Mouse (Mus musculus): Measurements from ENCODE around the gene Pkd1. TPM values are rescaled to one million over a fixed set of nuclear protein-coding genes. Genes with fewer than 3 reads are reported as not detected.
A peak's percentile ranks its signal among the peaks of the same experiment; 100 is the strongest.

The Pkd1 gene
- polyA plus RNA-seq, 1 experiment from 2014 or later: 10.9 TPM

- 11% methylated on average over 53 of the region's 53 CpGs for WGBS
- H3K4me1 ChIP-seq: peaks cover 45% of the 10 kb centered on the region
Measured at GRCm38 (mm10) chr17:24533099-24533992, 16.3 kb upstream of the Pkd1 start.

GRCm38 (mm10) chr17:24534160-24534718 lies 15.4 kb upstream of the Pkd1 start, which contains the start of gene Rab26:
Gene Rab26 (minus strand): TSS chr17:24534210.
- Histone ChIP-seq H3K27ac (replicated peaks) (no peak within 1 kb of the TSS), H3K9me3 (no peaks in the 10 kb centered on the region), H3K27me3 (replicated peaks) (no peaks in the 10 kb centered on the region; the same call in 1 of the 2 replicates), H3K4me2 (peak within 1 kb of the TSS; percentile 88), H3K4me3 (peak within 1 kb of the TSS; percentile 50), H3K4me1 (peaks cover 39% of the 10 kb centered on the region), H3K9ac (peak within 1 kb of the TSS; percentile 74), H3K36me3 (peaks cover 21% of the 10 kb centered on the region)
- no peak for ATAC-seq (ENCODE audit: extremely low read depth, insufficient number of reproducible peaks, low FRiP score, low TSS enrichment)
- WGBS: 86% methylated on average over 8 of the region's 8 CpGs

More at GRCm38 (mm10) chr17:24533099-24533992, 16.3 kb upstream of the Pkd1 start:
- Histone ChIP-seq H3K36me3 (peaks cover 21% of the 10 kb centered on the region), H3K4me2 (peak overlapping the region; percentile 88), H3K9ac (peak overlapping the region; percentile 74), H3K4me3 (peak overlapping the region; percentile 50), H3K9me3 (no peaks in the 10 kb centered on the region), H3K27ac (replicated peaks) (no peak overlapping the region), H3K27me3 (replicated peaks) (no peaks in the 10 kb centered on the region; the same call in 1 of the 2 replicates)
- peak; percentile 59 for ATAC-seq (ENCODE audit: extremely low read depth, insufficient number of reproducible peaks, low FRiP score, low TSS enrichment)

- Histone ChIP-seq H3K9ac (no peak overlapping the region), H3K27me3 (replicated peaks) (no peaks in the 10 kb centered on the region; the same call in 1 of the 2 replicates), H3K4me3 (no peak overlapping the region), H3K36me3 (peaks cover 10% of the 10 kb centered on the region), H3K9me3 (no peaks in the 10 kb centered on the region), H3K4me1 (peaks cover 28% of the 10 kb centered on the region), H3K4me2 (no peak overlapping the region), H3K27ac (replicated peaks) (no peak overlapping the region)
- no peak for ATAC-seq (ENCODE audit: extremely low read depth, insufficient number of reproducible peaks, low FRiP score, low TSS enrichment)
- WGBS: 41% methylated on average over 5 of the region's 5 CpGs
Measured at GRCm38 (mm10) chr17:24535300-24535699, 14.3 kb upstream of the Pkd1 start.

GRCm38 (mm10) chr17:24537536-24537935 lies 12.1 kb upstream of the Pkd1 start:
- no peaks in the 10 kb centered on the region for H3K27me3 ChIP-seq (replicated peaks)
- H3K27ac ChIP-seq (replicated peaks): no peak overlapping the region
- H3K4me1 ChIP-seq: peaks cover 10% of the 10 kb centered on the region
- H3K4me2 ChIP-seq: no peak overlapping the region
- WGBS: 38% methylated on average over 3 of the region's 3 CpGs
- no peaks in the 10 kb centered on the region for H3K9me3 ChIP-seq
- no peak for ATAC-seq (ENCODE audit: extremely low read depth, insufficient number of reproducible peaks, low FRiP score, low TSS enrichment)
- no peak overlapping the region for H3K9ac ChIP-seq
- H3K36me3 ChIP-seq: no peaks in the 10 kb centered on the region
- no peak overlapping the region for H3K4me3 ChIP-seq

- Histone ChIP-seq H3K4me2 (no peak overlapping the region), H3K36me3 (no peaks in the 10 kb centered on the region), H3K27me3 (replicated peaks) (no peaks in the 10 kb centered on the region), H3K9me3 (no peaks in the 10 kb centered on the region), H3K9ac (no peak overlapping the region), H3K4me1 (no peaks in the 10 kb centered on the region), H3K4me3 (no peak overlapping the region), H3K27ac (replicated peaks) (no peak overlapping the region)
- ATAC-seq (ENCODE audit: extremely low read depth, insufficient number of reproducible peaks, low FRiP score, low TSS enrichment): no peak
- 49% methylated on average over 8 of the region's 8 CpGs for WGBS
Measured at GRCm38 (mm10) chr17:24538950-24539349, 10.7 kb upstream of the Pkd1 start.

GRCm38 (mm10) chr17:24540375-24540774 lies 9.3 kb upstream of the Pkd1 start:
- no peak overlapping the region for H3K4me3 ChIP-seq
- peaks cover 7% of the 10 kb centered on the region; the same call in 1 of the 2 replicates for H3K27me3 ChIP-seq (replicated peaks)
- peaks cover 6% of the 10 kb centered on the region for H3K4me1 ChIP-seq
- no peak for ATAC-seq (ENCODE audit: extremely low read depth, insufficient number of reproducible peaks, low FRiP score, low TSS enrichment)
- H3K27ac ChIP-seq (replicated peaks): no peak overlapping the region
- no peak overlapping the region for H3K4me2 ChIP-seq
- H3K9ac ChIP-seq: no peak overlapping the region
- 6% methylated on average over 3 of the region's 3 CpGs for WGBS
- H3K9me3 ChIP-seq: no peaks in the 10 kb centered on the region
- H3K36me3 ChIP-seq: no peaks in the 10 kb centered on the region

- H3K4me2 ChIP-seq: peak overlapping the region; percentile 52
Measured at GRCm38 (mm10) chr17:24544613-24545012, 5.0 kb upstream of the Pkd1 start.

GRCm38 (mm10) chr17:24545247-24545646 lies 4.4 kb upstream of the Pkd1 start:
- no peak overlapping the region for H3K27ac ChIP-seq (replicated peaks)
- H3K27me3 ChIP-seq (replicated peaks): peaks cover 7% of the 10 kb centered on the region; the same call in 1 of the 2 replicates
- no peak overlapping the region; the same call in 1 of the 2 replicates for H3K9ac ChIP-seq
- 76% methylated on average over 2 of the region's 2 CpGs for WGBS
- no peaks in the 10 kb centered on the region for H3K36me3 ChIP-seq
- H3K9me3 ChIP-seq: no peaks in the 10 kb centered on the region
- H3K4me2 ChIP-seq: no peak overlapping the region
- H3K4me1 ChIP-seq: peaks cover 14% of the 10 kb centered on the region
- H3K4me3 ChIP-seq: no peak overlapping the region
- no peak for ATAC-seq (ENCODE audit: extremely low read depth, insufficient number of reproducible peaks, low FRiP score, low TSS enrichment)

More at GRCm38 (mm10) chr17:24544613-24545012, 5.0 kb upstream of the Pkd1 start:
- Histone ChIP-seq H3K4me3 (peak overlapping the region; percentile 10; the same call in 1 of the 2 replicates), H3K9me3 (no peaks in the 10 kb centered on the region), H3K36me3 (no peaks in the 10 kb centered on the region), H3K27me3 (replicated peaks) (peaks cover 7% of the 10 kb centered on the region; the same call in 1 of the 2 replicates), H3K27ac (replicated peaks) (no peak overlapping the region), H3K4me1 (peaks cover 14% of the 10 kb centered on the region), H3K9ac (peak overlapping the region; percentile 33)
- no peak for ATAC-seq (ENCODE audit: extremely low read depth, insufficient number of reproducible peaks, low FRiP score, low TSS enrichment)
- 13% methylated on average over 12 of the region's 12 CpGs for WGBS

- no peak overlapping the region for H3K4me3 ChIP-seq
- no peak overlapping the region for H3K27ac ChIP-seq (replicated peaks)
- H3K4me2 ChIP-seq: no peak overlapping the region
- 75% methylated on average over 3 of the region's 3 CpGs for whole genome bisulfite sequencing
- no peak overlapping the region for H3K9ac ChIP-seq
- no peak for ATAC-seq (ENCODE audit: extremely low read depth, insufficient number of reproducible peaks, low FRiP score, low TSS enrichment)
- H3K9me3 ChIP-seq: no peaks in the 10 kb centered on the region
- peaks cover 7% of the 10 kb centered on the region; the same call in 1 of the 2 replicates for H3K27me3 ChIP-seq (replicated peaks)
- no peaks in the 10 kb centered on the region for H3K36me3 ChIP-seq
- peaks cover 21% of the 10 kb centered on the region for H3K4me1 ChIP-seq
Measured at GRCm38 (mm10) chr17:24546234-24546633, 3.4 kb upstream of the Pkd1 start.

- ATAC-seq (ENCODE audit: extremely low read depth, insufficient number of reproducible peaks, low FRiP score, low TSS enrichment): no peak
- H3K9me3 ChIP-seq: no peaks in the 10 kb centered on the region
- H3K4me1 ChIP-seq: peaks cover 36% of the 10 kb centered on the region
- H3K27ac ChIP-seq (replicated peaks): 0 out of 2 replicates have a peak overlapping the region, but pooled peaks have one; percentile 53
- H3K4me2 ChIP-seq: peak overlapping the region; percentile 94
- peak overlapping the region; percentile 92 for H3K4me3 ChIP-seq
- H3K9ac ChIP-seq: peak overlapping the region; percentile 71
- WGBS: 35% methylated on average over 9 of the region's 9 CpGs
- H3K27me3 ChIP-seq (replicated peaks): peaks cover 7% of the 10 kb centered on the region; the same call in 1 of the 2 replicates
- H3K36me3 ChIP-seq: no peaks in the 10 kb centered on the region
Measured at GRCm38 (mm10) chr17:24548435-24548834, 1.2 kb upstream of the Pkd1 start.

- WGBS: 4% methylated on average over 23 of the region's 23 CpGs
- peak overlapping the region; percentile 71 for H3K9ac ChIP-seq
- H3K27me3 ChIP-seq (replicated peaks): peaks cover 7% of the 10 kb centered on the region; the same call in 1 of the 2 replicates
- H3K36me3 ChIP-seq: no peaks in the 10 kb centered on the region
- peak overlapping the region; percentile 94 for H3K4me2 ChIP-seq
- H3K27ac ChIP-seq (replicated peaks): peak overlapping the region; percentile 53
- H3K4me1 ChIP-seq: peaks cover 36% of the 10 kb centered on the region
- no peak for ATAC-seq (ENCODE audit: extremely low read depth, insufficient number of reproducible peaks, low FRiP score, low TSS enrichment)
- H3K4me3 ChIP-seq: peak overlapping the region; percentile 92
- H3K9me3 ChIP-seq: no peaks in the 10 kb centered on the region
Measured at GRCm38 (mm10) chr17:24548921-24549617, 565 bp upstream of the Pkd1 start.

Data from heart, embryonic 13.5 days (tissue).